Mouse (Mus musculus): ENCODE measurements around the gene Snrpe. TPM values are rescaled to one million over a fixed set of nuclear protein-coding genes. Genes with fewer than 3 reads are reported as not detected.
A peak's percentile ranks its signal among the peaks of the same experiment; 100 is the strongest.

Snrpe gene
- polyA plus RNA-seq (2015; fragmentation: Nextera tagmentation; extraction: Ambion mirVana) = 348 and 361 TPM in 2 replicates

- Histone ChIP-seq H3K36me3 (ENCODE audit: control insufficient read depth, insufficient read depth) (peaks cover 32% of the 10 kb centered on the region), H3K9ac (ENCODE audit: low read depth, low read length) (peak within 1 kb of the TSS; percentile 94), H3K4me2 (replicated peaks; ENCODE audit: low read depth) (peak within 1 kb of the TSS; percentile 64), H3K4me1 (replicated peaks; ENCODE audit: control insufficient read depth, insufficient read depth, low read length) (no peaks in the 10 kb centered on the region), H3K4me3 (ENCODE audit: low read depth, low read length) (peak within 1 kb of the TSS; percentile 95), H3K27ac (ENCODE audit: low read depth, low read length) (peak within 1 kb of the TSS; percentile 88), H3K9me3 (ENCODE audit: control insufficient read depth) (no peaks in the 10 kb centered on the region), H3K27me3 (replicated peaks; ENCODE audit: control insufficient read depth, insufficient read depth, low read length) (no peaks in the 10 kb centered on the region)
- peak; percentile 98 for ATAC-seq
- under 1% methylated on average over 73 of the region's 73 CpGs for WGBS
- TF ChIP-seq CTCF (IDR thresholded peaks at IDR 0.05; ENCODE audit: low read depth) = peak; percentile 97
These were observed at the start of gene Snrpe for GRCm38 (mm10) chr1:133609771-133610502. Gene Snrpe (minus strand): TSS chr1:133610291.

GRCm38 (mm10) chr1:133658878-133659277 lies 48.8 kb upstream of the Snrpe start:
- H3K4me3 ChIP-seq (ENCODE audit: low read depth, low read length) = no peak overlapping the region
- no peaks in the 10 kb centered on the region for H3K27me3 ChIP-seq (replicated peaks; ENCODE audit: control insufficient read depth, insufficient read depth, low read length)
- TF ChIP-seq CTCF (IDR thresholded peaks at IDR 0.05; ENCODE audit: low read depth) = no peak
- peaks cover 16% of the 10 kb centered on the region for H3K36me3 ChIP-seq (ENCODE audit: control insufficient read depth, insufficient read depth)
- H3K27ac ChIP-seq (ENCODE audit: low read depth, low read length) = no peak overlapping the region
- no peaks in the 10 kb centered on the region for H3K9me3 ChIP-seq (ENCODE audit: control insufficient read depth)
- H3K9ac ChIP-seq (ENCODE audit: low read depth, low read length) = no peak overlapping the region
- peaks cover 12% of the 10 kb centered on the region; the same call in 1 of the 2 replicates for H3K4me1 ChIP-seq (replicated peaks; ENCODE audit: control insufficient read depth, insufficient read depth, low read length)
- no peak for ATAC-seq
- peak overlapping the region; percentile 6; the same call in 1 of the 2 replicates for H3K4me2 ChIP-seq (replicated peaks; ENCODE audit: low read depth)
- WGBS = 79% methylated on average over 3 of the region's 3 CpGs

GRCm38 (mm10) chr1:133656811-133657210 lies 46.7 kb upstream of the Snrpe start:
- peaks cover 12% of the 10 kb centered on the region; the same call in 1 of the 2 replicates for H3K4me1 ChIP-seq (replicated peaks; ENCODE audit: control insufficient read depth, insufficient read depth, low read length)
- no peaks in the 10 kb centered on the region for H3K9me3 ChIP-seq (ENCODE audit: control insufficient read depth)
- no peak overlapping the region for H3K27ac ChIP-seq (ENCODE audit: low read depth, low read length)
- WGBS = 60% methylated on average over 5 of the region's 5 CpGs
- ATAC-seq = no peak
- no peak overlapping the region for H3K9ac ChIP-seq (ENCODE audit: low read depth, low read length)
- peaks cover 17% of the 10 kb centered on the region for H3K36me3 ChIP-seq (ENCODE audit: control insufficient read depth, insufficient read depth)
- TF ChIP-seq CTCF (IDR thresholded peaks at IDR 0.05; ENCODE audit: low read depth) = no peak
- H3K4me3 ChIP-seq (ENCODE audit: low read depth, low read length) = no peak overlapping the region
- no peaks in the 10 kb centered on the region for H3K27me3 ChIP-seq (replicated peaks; ENCODE audit: control insufficient read depth, insufficient read depth, low read length)
- no peak overlapping the region for H3K4me2 ChIP-seq (replicated peaks; ENCODE audit: low read depth)

- TF ChIP-seq CTCF (IDR thresholded peaks at IDR 0.05; ENCODE audit: low read depth) = no peak
- no peak for ATAC-seq
- H3K27me3 ChIP-seq (replicated peaks; ENCODE audit: control insufficient read depth, insufficient read depth, low read length) = no peaks in the 10 kb centered on the region
- H3K36me3 ChIP-seq (ENCODE audit: control insufficient read depth, insufficient read depth) = peaks cover 31% of the 10 kb centered on the region; the same call in 1 of the 2 replicates
- H3K9me3 ChIP-seq (ENCODE audit: control insufficient read depth) = no peaks in the 10 kb centered on the region
- H3K9ac ChIP-seq (ENCODE audit: low read depth, low read length) = no peak overlapping the region
- no peak overlapping the region for H3K27ac ChIP-seq (ENCODE audit: low read depth, low read length)
- H3K4me1 ChIP-seq (replicated peaks; ENCODE audit: control insufficient read depth, insufficient read depth, low read length) = no peaks in the 10 kb centered on the region
- H3K4me3 ChIP-seq (ENCODE audit: low read depth, low read length) = no peak overlapping the region
- 95% methylated on average over 1 of the region's 1 CpGs for WGBS
- H3K4me2 ChIP-seq (replicated peaks; ENCODE audit: low read depth) = no peak overlapping the region
These were observed 42.9 kb upstream of the Snrpe start for GRCm38 (mm10) chr1:133653033-133653432.

GRCm38 (mm10) chr1:133650288-133651055 lies 40.4 kb upstream of the Snrpe start:
- no peaks in the 10 kb centered on the region for H3K9me3 ChIP-seq (ENCODE audit: control insufficient read depth)
- H3K4me2 ChIP-seq (replicated peaks; ENCODE audit: low read depth) = no peak overlapping the region
- peak overlapping the region; percentile 21; the same call in 1 of the 2 replicates for H3K27ac ChIP-seq (ENCODE audit: low read depth, low read length)
- H3K4me1 ChIP-seq (replicated peaks; ENCODE audit: control insufficient read depth, insufficient read depth, low read length) = no peaks in the 10 kb centered on the region
- no peak for ATAC-seq
- H3K4me3 ChIP-seq (ENCODE audit: low read depth, low read length) = no peak overlapping the region
- H3K36me3 ChIP-seq (ENCODE audit: control insufficient read depth, insufficient read depth) = peaks cover 46% of the 10 kb centered on the region
- no peaks in the 10 kb centered on the region for H3K27me3 ChIP-seq (replicated peaks; ENCODE audit: control insufficient read depth, insufficient read depth, low read length)
- WGBS = 92% methylated on average over 7 of the region's 7 CpGs
- no peak for TF ChIP-seq CTCF (IDR thresholded peaks at IDR 0.05; ENCODE audit: low read depth)
- H3K9ac ChIP-seq (ENCODE audit: low read depth, low read length) = no peak overlapping the region

GRCm38 (mm10) chr1:133645652-133646051 lies 35.6 kb upstream of the Snrpe start:
- WGBS = 88% methylated on average over 5 of the region's 5 CpGs

More at GRCm38 (mm10) chr1:133645652-133646051, 35.6 kb upstream of the Snrpe start:
- Histone ChIP-seq H3K9ac (ENCODE audit: low read depth, low read length) (no peak overlapping the region), H3K27me3 (replicated peaks; ENCODE audit: control insufficient read depth, insufficient read depth, low read length) (no peaks in the 10 kb centered on the region), H3K9me3 (ENCODE audit: control insufficient read depth) (no peaks in the 10 kb centered on the region), H3K36me3 (ENCODE audit: control insufficient read depth, insufficient read depth) (peaks cover 79% of the 10 kb centered on the region), H3K4me1 (replicated peaks; ENCODE audit: control insufficient read depth, insufficient read depth, low read length) (no peaks in the 10 kb centered on the region), H3K4me3 (ENCODE audit: low read depth, low read length) (no peak overlapping the region), H3K4me2 (replicated peaks; ENCODE audit: low read depth) (no peak overlapping the region), H3K27ac (ENCODE audit: low read depth, low read length) (no peak overlapping the region)
- no peak for TF ChIP-seq CTCF (IDR thresholded peaks at IDR 0.05; ENCODE audit: low read depth)
- no peak for ATAC-seq

Data from intestine, postnatal 0 days (tissue).